Mouse (Mus musculus): ENCODE data around the gene Ltk. TPM values are rescaled to one million over a fixed set of nuclear protein-coding genes. Genes with fewer than 3 reads are reported as not detected.

Ltk gene
- polyA plus RNA-seq, 1 experiment from 2014 or later, result 0.17 TPM

GRCm38 (mm10) chr2:119758101-119758843 lies 2.0 kb downstream of the Ltk start:
- WGBS, result 1% methylated on average over 58 of the region's 77 CpGs
- Histone ChIP-seq H3K27me3 (replicated peaks) (peaks cover 84% of the 10 kb centered on the region), H3K27ac (ENCODE audit: poor library complexity, severe bottlenecking) (no peak overlapping the region), H3K36me3 (peaks cover under 1% of the 10 kb centered on the region), H3K9ac (peak overlapping the region; percentile 65), H3K4me3 (peak overlapping the region; percentile 67), H3K9me3 (replicated peaks) (no peaks in the 10 kb centered on the region), H3K4me1 (replicated peaks) (peaks cover 19% of the 10 kb centered on the region), H3K4me2 (peak overlapping the region; percentile 96)
- peak; percentile 33; the same call in 1 of the 2 replicates for ATAC-seq (ENCODE audit: insufficient number of reproducible peaks, low FRiP score)

- peak; percentile 13; the same call in 1 of the 2 replicates for ATAC-seq (ENCODE audit: insufficient number of reproducible peaks, low FRiP score)
- Histone ChIP-seq H3K4me2 (peak overlapping the region; percentile 96), H3K36me3 (no peaks in the 10 kb centered on the region), H3K4me3 (peak overlapping the region; percentile 67), H3K9ac (peak overlapping the region; percentile 65), H3K27me3 (replicated peaks) (peaks cover 90% of the 10 kb centered on the region), H3K4me1 (replicated peaks) (peaks cover 19% of the 10 kb centered on the region), H3K9me3 (replicated peaks) (no peaks in the 10 kb centered on the region), H3K27ac (ENCODE audit: poor library complexity, severe bottlenecking) (no peak overlapping the region)
- WGBS, result 2% methylated on average over 31 of the region's 31 CpGs
These were observed 2.6 kb downstream of the Ltk start for GRCm38 (mm10) chr2:119757601-119758100.

- Histone ChIP-seq H3K9me3 (replicated peaks) (no peaks in the 10 kb centered on the region), H3K36me3 (no peaks in the 10 kb centered on the region), H3K27ac (ENCODE audit: poor library complexity, severe bottlenecking) (no peak overlapping the region), H3K9ac (no peak overlapping the region), H3K4me2 (no peak overlapping the region), H3K4me3 (no peak overlapping the region), H3K27me3 (replicated peaks) (peaks cover 62% of the 10 kb centered on the region), H3K4me1 (replicated peaks) (peaks cover 14% of the 10 kb centered on the region)
- ATAC-seq (ENCODE audit: insufficient number of reproducible peaks, low FRiP score), result no peak
- 64% methylated on average over 13 of the region's 13 CpGs for WGBS
These were observed 11.0 kb downstream of the Ltk start for GRCm38 (mm10) chr2:119749260-119749659.

GRCm38 (mm10) chr2:119747554-119747953 lies 12.7 kb downstream of the Ltk start:
- no peak overlapping the region for H3K27ac ChIP-seq (ENCODE audit: poor library complexity, severe bottlenecking)
- H3K4me1 ChIP-seq (replicated peaks), result peaks cover 31% of the 10 kb centered on the region
- no peak overlapping the region for H3K9ac ChIP-seq
- no peak for ATAC-seq (ENCODE audit: insufficient number of reproducible peaks, low FRiP score)
- 70% methylated on average over 7 of the region's 7 CpGs for WGBS
- H3K9me3 ChIP-seq (replicated peaks), result no peaks in the 10 kb centered on the region
- no peak overlapping the region for H3K4me3 ChIP-seq
- no peak overlapping the region for H3K4me2 ChIP-seq
- H3K27me3 ChIP-seq (replicated peaks), result peaks cover 56% of the 10 kb centered on the region
- no peaks in the 10 kb centered on the region for H3K36me3 ChIP-seq

GRCm38 (mm10) chr2:119745281-119745680 lies 14.9 kb downstream of the Ltk start:
- no peaks in the 10 kb centered on the region for H3K36me3 ChIP-seq
- H3K4me3 ChIP-seq, result no peak overlapping the region
- H3K4me1 ChIP-seq (replicated peaks), result peaks cover 42% of the 10 kb centered on the region
- H3K9ac ChIP-seq, result no peak overlapping the region
- peak overlapping the region; percentile 100; the same call in 1 of the 2 replicates for H3K4me2 ChIP-seq
- peaks cover 34% of the 10 kb centered on the region for H3K27me3 ChIP-seq (replicated peaks)
- 6% methylated on average over 1 of the region's 1 CpGs for WGBS
- ATAC-seq (ENCODE audit: insufficient number of reproducible peaks, low FRiP score), result no peak
- no peak overlapping the region for H3K27ac ChIP-seq (ENCODE audit: poor library complexity, severe bottlenecking)
- H3K9me3 ChIP-seq (replicated peaks), result no peaks in the 10 kb centered on the region

GRCm38 (mm10) chr2:119744163-119745111 lies 15.8 kb downstream of the Ltk start:
- 2% methylated on average over 46 of the region's 46 CpGs for WGBS
- Histone ChIP-seq H3K27ac (ENCODE audit: poor library complexity, severe bottlenecking) (peak overlapping the region; percentile 6; the same call in 1 of the 2 replicates), H3K4me2 (peak overlapping the region; percentile 100), H3K36me3 (no peaks in the 10 kb centered on the region), H3K4me1 (replicated peaks) (peaks cover 42% of the 10 kb centered on the region), H3K9me3 (replicated peaks) (no peaks in the 10 kb centered on the region), H3K9ac (peak overlapping the region; percentile 65), H3K27me3 (replicated peaks) (peaks cover 28% of the 10 kb centered on the region), H3K4me3 (peak overlapping the region; percentile 87)
- ATAC-seq (ENCODE audit: insufficient number of reproducible peaks, low FRiP score), result peak; percentile 56; the same call in 1 of the 2 replicates

GRCm38 (mm10) chr2:119743808-119744162 lies 16.4 kb downstream of the Ltk start:
- no peak for ATAC-seq (ENCODE audit: insufficient number of reproducible peaks, low FRiP score)
- H3K4me2 ChIP-seq, result peak overlapping the region; percentile 100
- H3K36me3 ChIP-seq, result no peaks in the 10 kb centered on the region
- H3K4me3 ChIP-seq, result peak overlapping the region; percentile 87
- H3K4me1 ChIP-seq (replicated peaks), result peaks cover 42% of the 10 kb centered on the region
- H3K9me3 ChIP-seq (replicated peaks), result no peaks in the 10 kb centered on the region
- WGBS, result 8% methylated on average over 22 of the region's 22 CpGs
- peak overlapping the region; percentile 65; the same call in 1 of the 2 replicates for H3K9ac ChIP-seq
- peaks cover 25% of the 10 kb centered on the region for H3K27me3 ChIP-seq (replicated peaks)
- no peak overlapping the region for H3K27ac ChIP-seq (ENCODE audit: poor library complexity, severe bottlenecking)

GRCm38 (mm10) chr2:119743176-119743807 lies 16.9 kb downstream of the Ltk start:
- peak overlapping the region; percentile 87 for H3K4me3 ChIP-seq
- H3K27ac ChIP-seq (ENCODE audit: poor library complexity, severe bottlenecking), result no peak overlapping the region
- no peak for ATAC-seq (ENCODE audit: insufficient number of reproducible peaks, low FRiP score)
- H3K9ac ChIP-seq, result peak overlapping the region; percentile 75
- H3K36me3 ChIP-seq, result no peaks in the 10 kb centered on the region
- H3K9me3 ChIP-seq (replicated peaks), result no peaks in the 10 kb centered on the region
- WGBS, result 10% methylated on average over 31 of the region's 31 CpGs
- H3K4me2 ChIP-seq, result peak overlapping the region; percentile 100
- H3K4me1 ChIP-seq (replicated peaks), result peaks cover 42% of the 10 kb centered on the region
- peaks cover 28% of the 10 kb centered on the region for H3K27me3 ChIP-seq (replicated peaks)

- Histone ChIP-seq H3K27me3 (replicated peaks) (peaks cover 23% of the 10 kb centered on the region), H3K4me3 (peak overlapping the region; percentile 87), H3K9ac (peak overlapping the region; percentile 75), H3K4me1 (replicated peaks) (peaks cover 42% of the 10 kb centered on the region), H3K4me2 (peak overlapping the region; percentile 100), H3K9me3 (replicated peaks) (no peaks in the 10 kb centered on the region), H3K36me3 (no peaks in the 10 kb centered on the region), H3K27ac (ENCODE audit: poor library complexity, severe bottlenecking) (0 out of 2 replicates have a peak overlapping the region, but pooled peaks have one; percentile 45)
- WGBS, result under 1% methylated on average over 70 of the region's 70 CpGs
- ATAC-seq (ENCODE audit: insufficient number of reproducible peaks, low FRiP score), result peak; percentile 49; the same call in 1 of the 2 replicates
These were observed 17.6 kb downstream of the Ltk start for GRCm38 (mm10) chr2:119742461-119743175.
